Mouse (Mus musculus) liver, embryonic 13.5 days (tissue): Measurements from ENCODE around the gene Fndc10. TPM values are rescaled to one million over a fixed set of nuclear protein-coding genes. Genes with fewer than 3 reads are reported as not detected.

Source experiments
- ATAC-seq: fragments of 200-750 bp; cut with Nextera tagmentation; 2 replicates; pipeline ENCODE4 v1.8.0; 2017; ENCODE audit warnings: low read depth, mild to moderate bottlenecking, moderate number of reproducible peaks, moderate library complexity
- DNase-seq: peaks from one replicate; pipeline ENCODE4 v3.0.0; 2022
- H3K27ac ChIP-seq: fragments of 300-500 bp; sonication (generic); 2 replicates; pipeline ENCODE4 v1.5.1; 2015; ENCODE audit warnings: moderate library complexity, mild to moderate bottlenecking, inconsistent platforms
- H3K27me3 ChIP-seq: fragments of 300-500 bp; sonication (generic); 2 replicates; pipeline ENCODE4 v1.6.1; 2015; ENCODE audit warnings: mild to moderate bottlenecking, inconsistent platforms
- H3K36me3 ChIP-seq: fragments of 300-500 bp; sonication (generic); 2 replicates; pipeline ENCODE4 v1.6.1; 2015; ENCODE audit warnings: mild to moderate bottlenecking, inconsistent platforms
- H3K4me1 ChIP-seq: fragments of 300-500 bp; sonication (generic); replicated peaks from 2 replicates; pipeline ENCODE4 v1.6.1; 2015; ENCODE audit warnings: inconsistent platforms
- H3K4me2 ChIP-seq: fragments of 300-500 bp; sonication (generic); 2 replicates; pipeline ENCODE4 v1.6.1; 2015; ENCODE audit warnings: inconsistent platforms, mild to moderate bottlenecking, moderate library complexity
- H3K4me3 ChIP-seq: fragments of 300-500 bp; sonication (generic); replicated peaks from 2 replicates; pipeline ENCODE4 v1.5.1; 2015; ENCODE audit warnings: mild to moderate bottlenecking, inconsistent platforms
- H3K9ac ChIP-seq: fragments of 300-500 bp; sonication (generic); 2 replicates; pipeline ENCODE4 v1.6.1; 2015; ENCODE audit warnings: mild to moderate bottlenecking, inconsistent platforms
- H3K9me3 ChIP-seq: fragments of 300-500 bp; sonication (generic); replicated peaks from 2 replicates; pipeline ENCODE4 v1.6.1; 2016; ENCODE audit warnings: inconsistent platforms
- WGBS: fragments of 180-500 bp; shearing (Covaris S2); methylation state at CpG from one replicate; pipeline ENCODE4 v1.1.7; 2015; ENCODE audit not compliant: insufficient replicate concordance; 5-methylcytosine and 5-hydroxymethylcytosine counted together
- polyA plus RNA-seq: library from polyadenylated mRNA; unstranded; fragments of >200 nt; fragmentation: Nextera tagmentation; extraction: Ambion mirVana; gene quantifications from 2 replicates; pipeline ENCODE4 v1.2.1, GENCODE M21; 2015

Gene Fndc10
- polyA plus RNA-seq, 1 experiment from 2014 or later, result 0.39 TPM

- no peak overlapping the region for H3K4me3 ChIP-seq
- H3K27me3 ChIP-seq, result peaks cover 52% of the 10 kb centered on the region
- no peak overlapping the region for H3K4me2 ChIP-seq
- H3K27ac ChIP-seq, result no peak overlapping the region
- H3K9me3 ChIP-seq, result no peaks in the 10 kb centered on the region
- 63% methylated on average over 12 of the region's 12 CpGs for WGBS
- H3K4me1 ChIP-seq, result peaks cover 13% of the 10 kb centered on the region
- DNase-seq (no peak), ATAC-seq (no peak)
- H3K36me3 ChIP-seq, result no peaks in the 10 kb centered on the region
- H3K9ac ChIP-seq, result no peak overlapping the region
Measured at GRCm38 (mm10) chr4:155690571-155691375, 3.4 kb upstream of the Fndc10 start.

DNA sequence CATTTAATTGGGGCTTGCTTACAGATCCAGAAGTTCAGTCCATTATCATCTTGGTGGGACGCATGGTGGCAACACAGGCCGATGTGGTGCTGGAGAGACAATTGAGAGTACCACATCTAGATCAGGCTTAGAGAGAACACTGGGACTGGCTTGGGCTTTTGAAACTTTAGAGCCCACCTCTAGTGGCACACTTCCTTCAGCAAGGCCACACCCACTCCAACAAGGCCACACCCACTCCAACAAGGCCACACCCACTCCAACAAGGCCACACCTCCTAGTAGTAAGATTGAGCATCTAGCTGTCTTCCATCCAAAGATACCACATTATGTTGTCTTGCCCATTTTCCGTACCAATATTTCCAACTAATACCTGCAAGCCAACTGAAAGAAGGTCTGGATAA, 1.7 kb upstream of the Fndc10 start:
- no peaks in the 10 kb centered on the region for H3K36me3 ChIP-seq
- H3K9ac ChIP-seq, result no peak overlapping the region
- H3K4me1 ChIP-seq, result peaks cover 13% of the 10 kb centered on the region
- no peaks in the 10 kb centered on the region for H3K9me3 ChIP-seq
- H3K4me2 ChIP-seq, result no peak overlapping the region
- ATAC-seq, result 0 out of 2 replicates have a peak, but pooled peaks have one; percentile 26
- H3K27ac ChIP-seq, result no peak overlapping the region
- 90% methylated on average over 3 of the region's 3 CpGs for WGBS
- no peak for DNase-seq
- no peak overlapping the region for H3K4me3 ChIP-seq
- H3K27me3 ChIP-seq, result peaks cover 67% of the 10 kb centered on the region

- no peaks in the 10 kb centered on the region for H3K36me3 ChIP-seq
- peak overlapping the region; percentile 62 for H3K4me3 ChIP-seq
- H3K27ac ChIP-seq, result no peak overlapping the region
- H3K27me3 ChIP-seq, result peaks cover 70% of the 10 kb centered on the region
- ATAC-seq (0 out of 2 replicates have a peak, but pooled peaks have one; percentile 6), DNase-seq (no peak)
- no peaks in the 10 kb centered on the region for H3K9me3 ChIP-seq
- H3K4me1 ChIP-seq, result peaks cover 13% of the 10 kb centered on the region
- peak overlapping the region; percentile 45 for H3K9ac ChIP-seq
- H3K4me2 ChIP-seq, result peak overlapping the region; percentile 75
- 1% methylated on average over 89 of the region's 92 CpGs for WGBS
Measured at GRCm38 (mm10) chr4:155694482-155695401, 600 bp downstream of the Fndc10 start.

GRCm38 (mm10) chr4:155695531-155696062, 1.5 kb downstream of the Fndc10 start:
- Histone ChIP-seq H3K4me3 (no peak overlapping the region; the same call in 1 of the 2 replicates), H3K9me3 (no peaks in the 10 kb centered on the region), H3K4me1 (peaks cover 13% of the 10 kb centered on the region), H3K27ac (no peak overlapping the region), H3K27me3 (peaks cover 65% of the 10 kb centered on the region), H3K36me3 (no peaks in the 10 kb centered on the region), H3K4me2 (no peak overlapping the region), H3K9ac (no peak overlapping the region)
- DNase-seq (no peak), ATAC-seq (no peak)
- 56% methylated on average over 4 of the region's 4 CpGs for WGBS

- no peak overlapping the region for H3K9ac ChIP-seq
- H3K4me2 ChIP-seq, result no peak overlapping the region
- WGBS, result 57% methylated on average over 16 of the region's 16 CpGs
- peaks cover 56% of the 10 kb centered on the region for H3K27me3 ChIP-seq
- no peak for ATAC-seq
- H3K4me1 ChIP-seq, result peaks cover 13% of the 10 kb centered on the region
- no peak overlapping the region for H3K27ac ChIP-seq
- DNase-seq, result no peak
- no peaks in the 10 kb centered on the region for H3K9me3 ChIP-seq
- no peak overlapping the region for H3K4me3 ChIP-seq
- H3K36me3 ChIP-seq, result no peaks in the 10 kb centered on the region
Measured at GRCm38 (mm10) chr4:155696261-155697255, 2.4 kb downstream of the Fndc10 start.

GRCm38 (mm10) chr4:155700425-155700824, 6.3 kb downstream of the Fndc10 start:
- no peak overlapping the region for H3K27ac ChIP-seq
- H3K4me3 ChIP-seq, result no peak overlapping the region
- H3K4me1 ChIP-seq, result peaks cover 8% of the 10 kb centered on the region
- peaks cover 22% of the 10 kb centered on the region for H3K27me3 ChIP-seq
- no peaks in the 10 kb centered on the region for H3K36me3 ChIP-seq
- ATAC-seq, result no peak
- H3K4me2 ChIP-seq, result no peak overlapping the region
- H3K9me3 ChIP-seq, result no peaks in the 10 kb centered on the region
- H3K9ac ChIP-seq, result no peak overlapping the region
- no peak for DNase-seq

DNA sequence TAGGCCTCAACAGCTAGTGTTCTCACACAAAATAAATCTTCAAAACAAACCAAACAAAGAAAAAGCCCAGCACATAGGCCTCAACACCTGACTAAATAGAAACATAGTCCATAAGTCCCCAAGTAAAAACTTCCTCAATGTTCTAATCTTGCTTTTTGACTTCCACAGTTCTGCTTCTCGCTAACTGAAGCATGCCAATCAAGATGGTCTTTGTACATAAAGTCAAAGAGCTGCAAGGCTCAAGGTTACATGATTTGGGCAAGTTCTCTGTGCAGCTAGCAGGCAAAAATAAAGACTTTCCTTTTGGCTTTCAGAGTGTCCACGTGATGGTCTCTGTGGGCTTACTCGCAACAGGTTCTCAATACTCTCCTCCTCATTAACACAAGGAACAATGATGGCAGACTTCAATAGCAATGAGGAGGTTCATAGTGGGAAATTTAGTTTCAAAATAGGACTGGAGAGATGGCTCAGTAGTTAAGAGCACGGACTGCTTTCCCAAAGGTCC, 9.3 kb downstream of the Fndc10 start:
- ATAC-seq (no peak), DNase-seq (no peak)
- Histone ChIP-seq H3K4me1 (peaks cover 30% of the 10 kb centered on the region), H3K27ac (no peak overlapping the region), H3K9me3 (no peaks in the 10 kb centered on the region), H3K27me3 (no peaks in the 10 kb centered on the region), H3K9ac (no peak overlapping the region), H3K36me3 (peaks cover 7% of the 10 kb centered on the region; the same call in 1 of the 2 replicates), H3K4me2 (peak overlapping the region; percentile 77; the same call in 1 of the 2 replicates), H3K4me3 (no peak overlapping the region)
- 82% methylated on average over 4 of the region's 4 CpGs for WGBS

- WGBS, result under 1% methylated on average over 82 of the region's 83 CpGs
Measured at GRCm38 (mm10) chr4:155704721-155705591, 10.8 kb downstream of the Fndc10 start, which contains the start of gene Ssu72. TSS of gene Ssu72 (plus strand) at chr4:155704800.

DNA sequence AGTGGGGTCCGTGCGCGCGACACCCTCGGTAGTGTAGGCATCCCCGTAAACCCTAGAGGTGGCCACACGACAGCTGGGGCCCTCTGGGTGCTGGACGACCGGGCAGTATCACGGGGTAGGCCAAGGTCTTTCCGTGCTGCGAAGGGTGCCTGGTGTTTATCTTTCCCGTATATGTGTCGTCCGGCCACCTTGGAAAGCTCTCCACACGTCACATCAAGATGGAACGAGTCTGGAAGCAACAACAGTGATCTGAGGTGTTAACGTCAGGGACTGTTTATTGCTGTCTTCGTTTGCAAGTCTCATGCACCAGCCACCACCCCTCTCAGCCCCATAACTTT, 11.4 kb downstream of the Fndc10 start:
- no peaks in the 10 kb centered on the region for H3K27me3 ChIP-seq
- DNase-seq, result no peak
- peak overlapping the region; percentile 91 for H3K27ac ChIP-seq
- peak overlapping the region; percentile 96 for H3K9ac ChIP-seq
- H3K9me3 ChIP-seq, result no peaks in the 10 kb centered on the region
- peak overlapping the region; percentile 77 for H3K4me2 ChIP-seq
- ATAC-seq, result peak; percentile 23; the same call in 1 of the 2 replicates
- under 1% methylated on average over 19 of the region's 19 CpGs for WGBS
- peak overlapping the region; percentile 98 for H3K4me3 ChIP-seq
- peaks cover 7% of the 10 kb centered on the region; the same call in 1 of the 2 replicates for H3K36me3 ChIP-seq
- H3K4me1 ChIP-seq, result peaks cover 51% of the 10 kb centered on the region

More at GRCm38 (mm10) chr4:155704721-155705591, 10.8 kb downstream of the Fndc10 start, which contains the start of gene Ssu72:
- Histone ChIP-seq H3K4me1 (peaks cover 45% of the 10 kb centered on the region), H3K4me3 (peak within 1 kb of the TSS; percentile 98), H3K36me3 (peaks cover 7% of the 10 kb centered on the region; the same call in 1 of the 2 replicates), H3K27ac (peak within 1 kb of the TSS; percentile 91), H3K4me2 (peak within 1 kb of the TSS; percentile 77), H3K27me3 (no peaks in the 10 kb centered on the region), H3K9me3 (no peaks in the 10 kb centered on the region), H3K9ac (peak within 1 kb of the TSS; percentile 96)
- peak; percentile 92 for ATAC-seq
- peak; percentile 90 for DNase-seq
